Comparison of ENCODE assay signal across 12 mouse cellular contexts in genomic region chr2:180033956-180034355, GRCm38 (mm10). TPM values are rescaled to one million over a fixed set of nuclear protein-coding genes. Genes with fewer than 3 reads are reported as not detected.
A peak's percentile ranks its signal among the peaks of the same experiment; 100 is the strongest.
DNase-seq lines count a peak whose midpoint lies in the region; ATAC-seq and TF ChIP-seq lines count a peak whose summit lies in the region.
"Had no signal": no experiment of that assay in that cellular context is flagged by ENCODE, and none has a peak within 500 bp of the region (broad histone marks: within the 10 kb centered on the region; RNA-seq: fewer than 3 reads in every experiment).

No protein-coding gene starts in this region.

- H3K4me3 ChIP-seq in hindbrain, embryonic 11.5 days (ENCODE audit: low read depth, low read length), result no peak overlapping the region
- no peak overlapping the region for H3K4me3 ChIP-seq in hindbrain, embryonic 16.5 days (ENCODE audit: low read length)
- H3K4me3 ChIP-seq in stomach, embryonic 14.5 days (ENCODE audit: low read depth, low read length), result no peak overlapping the region
- no peak overlapping the region for H3K4me3 ChIP-seq in stomach, postnatal 0 days (ENCODE audit: low read depth, low read length)
- no peak overlapping the region for H3K4me3 ChIP-seq in embryonic facial prominence, embryonic 15.5 days (replicated peaks)
- H3K4me3 ChIP-seq: liver, embryonic 15.5 days; neural tube, embryonic 13.5 days had no signal

- peaks cover 57% of the 10 kb centered on the region for H3K36me3 ChIP-seq in hindbrain, embryonic 11.5 days (ENCODE audit: control insufficient read depth, insufficient read depth, low read length)
- H3K36me3 ChIP-seq in hindbrain, embryonic 16.5 days (ENCODE audit: control insufficient read depth, insufficient read depth, low read length), result peaks cover 70% of the 10 kb centered on the region
- H3K36me3 ChIP-seq in stomach, embryonic 14.5 days (ENCODE audit: control insufficient read depth, insufficient read depth, low read length), result peaks cover 76% of the 10 kb centered on the region
- H3K36me3 ChIP-seq in stomach, postnatal 0 days (ENCODE audit: control insufficient read depth, insufficient read depth, low read length), result peaks cover 46% of the 10 kb centered on the region
- peaks cover 96% of the 10 kb centered on the region for H3K36me3 ChIP-seq in embryonic facial prominence, embryonic 15.5 days

- no peak for TF ChIP-seq CTCF in stomach, postnatal 0 days (IDR thresholded peaks at IDR 0.05; ENCODE audit: low read depth)

- H3K9ac ChIP-seq in hindbrain, embryonic 11.5 days (ENCODE audit: low read depth, low read length), result no peak overlapping the region
- no peak overlapping the region for H3K9ac ChIP-seq in hindbrain, embryonic 16.5 days (ENCODE audit: low read depth, low read length)
- H3K9ac ChIP-seq in stomach, embryonic 14.5 days (replicated peaks; ENCODE audit: low read depth, low read length), result no peak overlapping the region
- H3K9ac ChIP-seq in stomach, postnatal 0 days (ENCODE audit: low read length), result no peak overlapping the region
- no peak overlapping the region for H3K9ac ChIP-seq in embryonic facial prominence, embryonic 15.5 days
- H3K9ac ChIP-seq: liver, embryonic 15.5 days; neural tube, embryonic 13.5 days had no signal

- 75% methylated on average over 3 of the region's 3 CpGs for WGBS in hindbrain, embryonic 11.5 days
- 68% methylated on average over 3 of the region's 3 CpGs for WGBS in hindbrain, embryonic 16.5 days
- WGBS in stomach, embryonic 14.5 days, result 71% methylated on average over 3 of the region's 3 CpGs
- WGBS in stomach, postnatal 0 days, result 72% methylated on average over 3 of the region's 3 CpGs
- WGBS in embryonic facial prominence, embryonic 15.5 days, result 42% methylated on average over 3 of the region's 3 CpGs

- 0 out of 2 replicates have a peak, but pooled peaks have one; percentile 10 for ATAC-seq in hindbrain, embryonic 11.5 days (ENCODE audit: low FRiP score)
- ATAC-seq in hindbrain, embryonic 16.5 days, result no peak; the same call in 1 of the 2 replicates
- ATAC-seq in stomach, embryonic 14.5 days (ENCODE audit: insufficient number of reproducible peaks, insufficient read depth, low FRiP score, low read depth), result 0 out of 2 replicates have a peak, but pooled peaks have one; percentile 30
- no peak for ATAC-seq in stomach, postnatal 0 days (ENCODE audit: low FRiP score, low TSS enrichment)
- ATAC-seq in embryonic facial prominence, embryonic 15.5 days (ENCODE audit: insufficient number of reproducible peaks, low FRiP score, low TSS enrichment, low read depth), result no peak

- H3K27ac ChIP-seq in hindbrain, embryonic 11.5 days (ENCODE audit: low read depth, low read length), result no peak overlapping the region
- no peak overlapping the region for H3K27ac ChIP-seq in hindbrain, embryonic 16.5 days (ENCODE audit: low read depth, low read length)
- H3K27ac ChIP-seq in stomach, embryonic 14.5 days (ENCODE audit: low read length), result no peak overlapping the region
- H3K27ac ChIP-seq in stomach, postnatal 0 days (replicated peaks), result no peak overlapping the region
- H3K27ac ChIP-seq in embryonic facial prominence, embryonic 15.5 days (replicated peaks), result peak overlapping the region; percentile 51; the same call in 1 of the 2 replicates
- H3K27ac ChIP-seq: liver, embryonic 15.5 days; neural tube, embryonic 13.5 days had no signal

- no peak for DNase-seq in hindbrain, embryonic 11.5 days (ENCODE audit: low spot score)
- DNase-seq in stomach, postnatal 0 days (ENCODE audit: low spot score), result no peak
- no peak for DNase-seq in cerebellum, postnatal 10 days
- no peak for DNase-seq in ovary, postnatal 10 days (ENCODE audit: low spot score)
- DNase-seq: cerebellum, postnatal 14 days; kidney, postnatal 36 days; thymus, postnatal 14 days had no signal

- no peaks in the 10 kb centered on the region for H3K9me3 ChIP-seq in hindbrain, embryonic 11.5 days (ENCODE audit: control insufficient read depth, low read length)
- H3K9me3 ChIP-seq in hindbrain, embryonic 16.5 days (ENCODE audit: control insufficient read depth, low read length), result no peaks in the 10 kb centered on the region
- H3K9me3 ChIP-seq in stomach, embryonic 14.5 days (ENCODE audit: control insufficient read depth, low read depth, low read length), result no peaks in the 10 kb centered on the region
- H3K9me3 ChIP-seq in stomach, postnatal 0 days (ENCODE audit: control insufficient read depth, low read length), result no peaks in the 10 kb centered on the region
- no peaks in the 10 kb centered on the region for H3K9me3 ChIP-seq in embryonic facial prominence, embryonic 15.5 days (replicated peaks)
- H3K9me3 ChIP-seq: liver, embryonic 15.5 days; neural tube, embryonic 13.5 days had no signal

- TF ChIP-seq EP300 in stomach, postnatal 0 days (optimal IDR thresholded peaks at IDR 0.05), result no peak

- H3K4me2 ChIP-seq in hindbrain, embryonic 11.5 days (replicated peaks; ENCODE audit: low read depth, low read length), result no peak overlapping the region
- H3K4me2 ChIP-seq in hindbrain, embryonic 16.5 days (ENCODE audit: low read length), result no peak overlapping the region
- no peak overlapping the region for H3K4me2 ChIP-seq in stomach, embryonic 14.5 days (replicated peaks; ENCODE audit: low read depth, low read length)
- no peak overlapping the region for H3K4me2 ChIP-seq in stomach, postnatal 0 days (replicated peaks; ENCODE audit: low read depth)
- no peak overlapping the region for H3K4me2 ChIP-seq in embryonic facial prominence, embryonic 15.5 days (replicated peaks)
- H3K4me2 ChIP-seq: liver, embryonic 15.5 days; neural tube, embryonic 13.5 days had no signal

- no peaks in the 10 kb centered on the region for H3K27me3 ChIP-seq in hindbrain, embryonic 11.5 days (ENCODE audit: control insufficient read depth, insufficient read depth, low read length)
- H3K27me3 ChIP-seq in hindbrain, embryonic 16.5 days (replicated peaks; ENCODE audit: control insufficient read depth, insufficient read depth, low read length), result no peaks in the 10 kb centered on the region
- no peaks in the 10 kb centered on the region for H3K27me3 ChIP-seq in stomach, embryonic 14.5 days (ENCODE audit: control insufficient read depth, insufficient read depth, low read length)
- no peaks in the 10 kb centered on the region for H3K27me3 ChIP-seq in stomach, postnatal 0 days (ENCODE audit: control insufficient read depth, insufficient read depth, low read length)
- no peaks in the 10 kb centered on the region for H3K27me3 ChIP-seq in embryonic facial prominence, embryonic 15.5 days
- H3K27me3 ChIP-seq: liver, embryonic 15.5 days; neural tube, embryonic 13.5 days had no signal

- H3K4me1 ChIP-seq in hindbrain, embryonic 11.5 days (replicated peaks; ENCODE audit: control insufficient read depth, insufficient read depth, low read length), result no peaks in the 10 kb centered on the region
- peaks cover under 1% of the 10 kb centered on the region for H3K4me1 ChIP-seq in hindbrain, embryonic 16.5 days (ENCODE audit: control insufficient read depth, insufficient read depth, low read depth, low read length)
- H3K4me1 ChIP-seq in stomach, embryonic 14.5 days (ENCODE audit: control insufficient read depth, insufficient read depth, low read length), result no peaks in the 10 kb centered on the region
- no peaks in the 10 kb centered on the region for H3K4me1 ChIP-seq in stomach, postnatal 0 days (replicated peaks; ENCODE audit: control insufficient read depth, insufficient read depth)
- H3K4me1 ChIP-seq in embryonic facial prominence, embryonic 15.5 days, result peaks cover 14% of the 10 kb centered on the region; the same call in 1 of the 2 replicates

RNA-seq across cellular contexts. Expression of gene Psma7, which starts 8.3 kb away (rescaled TPM):
- 756 and 797 TPM in 2 replicates for polyA plus RNA-seq in hindbrain, embryonic 11.5 days (2014; fragmentation: Nextera tagmentation; extraction: Ambion mirVana)
- polyA plus RNA-seq in hindbrain, embryonic 16.5 days (2015; fragmentation: Nextera tagmentation; extraction: Ambion mirVana), result 514 and 534 TPM in 2 replicates
- polyA plus RNA-seq in stomach, embryonic 14.5 days (2014; fragmentation: Nextera tagmentation; extraction: Ambion mirVana), result 480 and 596 TPM in 2 replicates
- 469 and 490 TPM in 2 replicates for polyA plus RNA-seq in stomach, postnatal 0 days (2015; fragmentation: Nextera tagmentation; extraction: Ambion mirVana)
- 472 and 518 TPM in 2 replicates for polyA plus RNA-seq in embryonic facial prominence, embryonic 15.5 days (2015; fragmentation: Nextera tagmentation; extraction: Ambion mirVana)

RNA-seq across cellular contexts. Expression of gene Ss18l1, which starts 8.4 kb away (rescaled TPM):
- polyA plus RNA-seq in hindbrain, embryonic 11.5 days (2014; fragmentation: Nextera tagmentation; extraction: Ambion mirVana), result 18.5 and 19.9 TPM in 2 replicates
- polyA plus RNA-seq in hindbrain, embryonic 16.5 days (2015; fragmentation: Nextera tagmentation; extraction: Ambion mirVana), result 53.0 and 61.1 TPM in 2 replicates
- polyA plus RNA-seq in stomach, embryonic 14.5 days (2014; fragmentation: Nextera tagmentation; extraction: Ambion mirVana), result 4.6 and 6.1 TPM in 2 replicates
- polyA plus RNA-seq in stomach, postnatal 0 days (2015; fragmentation: Nextera tagmentation; extraction: Ambion mirVana), result 1.4 TPM in 2 replicates
- 5.2 and 6.1 TPM in 2 replicates for polyA plus RNA-seq in embryonic facial prominence, embryonic 15.5 days (2015; fragmentation: Nextera tagmentation; extraction: Ambion mirVana)

RNA-seq across cellular contexts. Expression of gene Lsm14b, which starts 9.2 kb away (rescaled TPM):
- 13.5 and 14.6 TPM in 2 replicates for polyA plus RNA-seq in hindbrain, embryonic 11.5 days (2014; fragmentation: Nextera tagmentation; extraction: Ambion mirVana)
- 9.3 and 17.8 TPM in 2 replicates for polyA plus RNA-seq in hindbrain, embryonic 16.5 days (2015; fragmentation: Nextera tagmentation; extraction: Ambion mirVana)
- polyA plus RNA-seq in stomach, embryonic 14.5 days (2014; fragmentation: Nextera tagmentation; extraction: Ambion mirVana), result 6.9 and 7.6 TPM in 2 replicates
- 3.8 and 3.9 TPM in 2 replicates for polyA plus RNA-seq in stomach, postnatal 0 days (2015; fragmentation: Nextera tagmentation; extraction: Ambion mirVana)
- polyA plus RNA-seq in embryonic facial prominence, embryonic 15.5 days (2015; fragmentation: Nextera tagmentation; extraction: Ambion mirVana), result 8.9 and 9.1 TPM in 2 replicates

RNA-seq across cellular contexts. Expression of gene Mtg2, which starts 36.4 kb away (rescaled TPM):
- polyA plus RNA-seq in hindbrain, embryonic 11.5 days (2014; fragmentation: Nextera tagmentation; extraction: Ambion mirVana), result 26.3 and 31.5 TPM in 2 replicates
- 33.1 and 33.2 TPM in 2 replicates for polyA plus RNA-seq in hindbrain, embryonic 16.5 days (2015; fragmentation: Nextera tagmentation; extraction: Ambion mirVana)
- 25.2 and 27.8 TPM in 2 replicates for polyA plus RNA-seq in stomach, embryonic 14.5 days (2014; fragmentation: Nextera tagmentation; extraction: Ambion mirVana)
- polyA plus RNA-seq in stomach, postnatal 0 days (2015; fragmentation: Nextera tagmentation; extraction: Ambion mirVana), result 13.9 and 14.0 TPM in 2 replicates
- 24.3 and 25.6 TPM in 2 replicates for polyA plus RNA-seq in embryonic facial prominence, embryonic 15.5 days (2015; fragmentation: Nextera tagmentation; extraction: Ambion mirVana)

RNA-seq across cellular contexts. Expression of gene Taf4, which starts 57.5 kb away (rescaled TPM):
- polyA plus RNA-seq in hindbrain, embryonic 11.5 days (2014; fragmentation: Nextera tagmentation; extraction: Ambion mirVana), result 6.2 and 9.2 TPM in 2 replicates
- polyA plus RNA-seq in hindbrain, embryonic 16.5 days (2015; fragmentation: Nextera tagmentation; extraction: Ambion mirVana), result 2.8 and 3.0 TPM in 2 replicates
- 5.7 and 6.8 TPM in 2 replicates for polyA plus RNA-seq in stomach, embryonic 14.5 days (2014; fragmentation: Nextera tagmentation; extraction: Ambion mirVana)
- 2.1 TPM in 2 replicates for polyA plus RNA-seq in stomach, postnatal 0 days (2015; fragmentation: Nextera tagmentation; extraction: Ambion mirVana)
- 2.9 and 3.6 TPM in 2 replicates for polyA plus RNA-seq in embryonic facial prominence, embryonic 15.5 days (2015; fragmentation: Nextera tagmentation; extraction: Ambion mirVana)

Comparison
In these comparisons a context has a peak if more than half of its experiments do, and no peak if none do; other contexts are left out.
1. ATAC-seq: peak in hindbrain, embryonic 11.5 days (single experiment) and stomach, embryonic 14.5 days (single experiment); none in hindbrain, embryonic 16.5 days (single experiment), stomach, postnatal 0 days (single experiment) and embryonic facial prominence, embryonic 15.5 days (single experiment).